Mouse (Mus musculus): ENCODE measurements around the gene Il17c.

Il17c gene

DNA sequence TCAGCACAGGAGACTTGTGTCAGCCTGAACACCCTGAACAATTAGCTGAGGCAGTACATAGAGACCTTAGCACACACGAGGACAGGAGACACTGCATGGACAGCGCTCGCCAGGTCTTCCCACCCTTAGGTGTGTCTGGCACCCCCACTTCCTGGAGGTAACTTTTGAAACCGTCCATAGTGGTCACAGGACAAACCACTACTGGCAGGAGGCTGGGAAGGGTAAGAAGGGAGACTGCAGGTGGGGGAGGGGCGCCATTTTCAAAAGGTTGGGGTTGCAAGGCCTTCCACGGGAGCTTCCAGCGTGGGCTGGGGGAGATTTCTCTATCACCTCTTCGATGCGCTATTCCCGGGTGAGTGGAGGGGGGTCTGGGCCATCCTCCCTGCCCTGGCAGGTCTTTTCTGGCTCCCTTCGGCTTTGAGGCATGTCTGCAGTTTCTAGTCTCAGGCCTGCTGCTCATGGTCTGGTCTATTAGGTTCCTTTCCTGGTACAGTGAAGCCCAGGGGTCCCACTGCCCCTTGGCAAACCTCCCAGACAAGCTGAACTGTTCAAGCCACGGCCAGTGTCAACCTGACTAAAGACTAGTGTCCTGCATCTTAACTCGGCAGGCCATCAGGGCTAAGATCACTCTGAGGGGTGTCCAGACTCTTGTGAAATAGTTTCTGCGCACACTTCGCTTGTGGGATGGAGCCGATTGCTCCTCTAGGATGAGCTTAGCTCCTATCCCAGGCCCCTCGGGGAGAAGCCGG lies 10.0 kb downstream of the Il17c start:
- DNase-seq = peak; percentile 48

DNA sequence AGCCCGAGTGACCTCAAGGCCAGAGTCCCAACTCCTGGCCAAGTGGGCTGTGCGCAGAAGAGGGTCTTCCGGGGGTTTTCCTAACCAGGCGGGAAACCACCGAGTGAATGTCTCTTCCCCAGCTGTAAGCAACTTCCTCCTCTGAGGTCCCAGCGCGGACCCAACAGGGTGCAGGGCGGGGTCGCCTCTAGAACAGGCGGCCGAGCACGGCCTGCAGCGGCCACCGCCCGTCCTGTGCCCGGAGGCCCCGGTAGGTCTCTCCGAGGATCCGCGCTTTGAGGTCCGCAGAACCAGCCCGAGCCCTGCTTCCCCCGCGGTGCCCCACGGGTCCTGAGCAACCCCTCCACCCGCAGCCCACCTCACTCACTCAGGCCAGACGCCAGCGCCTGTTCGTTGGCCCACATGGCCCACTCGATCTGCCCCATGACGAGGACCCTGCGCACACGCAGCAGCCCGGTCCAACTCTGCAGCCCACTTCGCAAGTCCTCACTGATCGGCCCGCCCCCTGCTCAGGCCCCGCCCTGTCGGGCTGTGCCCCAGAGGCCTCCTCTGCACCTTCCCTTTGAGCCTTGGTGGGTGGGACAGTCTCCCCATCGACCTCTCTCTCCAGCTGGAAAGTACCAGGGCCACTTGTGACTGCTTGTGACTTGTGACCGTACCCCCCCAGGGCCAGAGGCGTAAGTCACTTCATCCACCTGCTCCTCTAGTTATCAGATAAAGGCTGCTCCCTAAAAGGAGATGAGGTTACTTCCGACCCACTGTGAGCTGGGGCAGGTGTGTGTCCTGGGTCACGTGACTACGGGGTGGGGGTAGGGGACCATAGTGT lies 10.8 kb downstream of the Il17c start, which contains the start of gene Cyba:
Gene Cyba (minus strand): TSS at position 488 of the 826 bp plus-strand sequence.
- peak; percentile 88 for DNase-seq

DNA sequence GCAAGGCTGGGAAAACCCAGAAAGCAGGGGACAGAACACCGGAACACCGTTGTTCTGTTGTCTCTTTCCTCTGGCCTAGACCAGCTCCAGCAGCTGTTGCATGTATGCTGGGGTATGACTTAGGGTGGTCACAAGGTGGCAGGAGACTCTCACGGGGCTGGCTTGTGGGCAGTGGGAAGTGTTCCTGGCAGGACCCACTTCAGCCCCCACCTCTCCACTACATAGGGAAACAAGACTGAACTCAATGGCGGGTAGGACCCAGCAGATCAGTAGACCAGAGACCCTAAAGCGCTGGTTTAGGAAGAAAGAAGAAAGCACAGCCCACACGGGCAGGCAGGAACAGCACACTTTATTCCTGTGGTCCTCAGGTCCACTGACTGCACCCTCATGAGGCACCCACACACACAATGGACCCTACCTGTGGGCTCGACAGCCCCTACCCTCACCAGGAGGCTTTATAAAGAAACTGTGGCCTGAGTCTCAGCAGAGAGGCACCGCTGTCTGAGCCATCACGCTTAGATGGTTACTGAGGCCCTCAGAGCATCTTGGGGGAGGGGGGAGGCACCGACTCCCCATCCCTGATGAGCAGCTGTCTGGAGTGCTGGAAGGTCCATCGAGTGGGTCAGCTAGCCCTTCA lies 11.6 kb downstream of the Il17c start:
- no peak for DNase-seq

DNA sequence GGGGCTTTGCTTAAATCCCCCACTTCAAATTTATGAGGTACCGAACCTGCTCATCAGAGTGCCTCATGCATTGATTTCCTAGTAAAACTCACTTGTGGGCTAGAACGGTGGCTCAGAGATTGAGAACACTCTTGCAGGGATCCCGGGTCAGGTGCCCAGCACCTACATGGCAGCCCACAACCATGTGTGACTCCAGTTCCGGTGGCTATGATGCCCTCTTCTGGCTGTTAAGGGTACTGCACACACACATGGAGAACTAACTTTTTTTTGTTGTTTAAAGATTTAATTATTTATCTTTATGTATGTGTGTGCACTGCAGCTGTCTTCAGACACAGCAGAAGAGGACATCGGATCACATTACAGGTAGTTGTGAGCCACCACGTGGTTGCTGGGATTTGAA lies 13.6 kb downstream of the Il17c start:
- DNase-seq = no peak

DNA sequence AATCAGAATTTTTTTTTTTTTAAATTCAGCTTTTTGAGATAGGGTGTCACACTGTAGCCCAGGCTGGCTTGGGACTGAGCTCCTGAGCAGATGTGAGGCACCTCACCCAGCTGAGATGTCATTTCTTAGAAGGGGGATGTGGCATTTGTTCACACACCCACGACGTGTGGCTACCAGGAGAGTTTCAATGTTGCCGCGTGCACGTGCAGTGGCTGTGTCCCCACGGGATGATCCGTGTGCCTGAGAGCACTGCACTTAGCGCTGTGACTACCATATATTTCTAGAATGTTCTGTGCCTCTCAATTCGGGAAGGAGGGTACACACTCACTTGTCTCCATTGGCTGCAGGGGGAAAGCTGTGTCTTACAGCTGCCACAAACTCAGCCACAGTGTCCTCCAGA lies 14.3 kb downstream of the Il17c start:
- no peak for DNase-seq

DNA sequence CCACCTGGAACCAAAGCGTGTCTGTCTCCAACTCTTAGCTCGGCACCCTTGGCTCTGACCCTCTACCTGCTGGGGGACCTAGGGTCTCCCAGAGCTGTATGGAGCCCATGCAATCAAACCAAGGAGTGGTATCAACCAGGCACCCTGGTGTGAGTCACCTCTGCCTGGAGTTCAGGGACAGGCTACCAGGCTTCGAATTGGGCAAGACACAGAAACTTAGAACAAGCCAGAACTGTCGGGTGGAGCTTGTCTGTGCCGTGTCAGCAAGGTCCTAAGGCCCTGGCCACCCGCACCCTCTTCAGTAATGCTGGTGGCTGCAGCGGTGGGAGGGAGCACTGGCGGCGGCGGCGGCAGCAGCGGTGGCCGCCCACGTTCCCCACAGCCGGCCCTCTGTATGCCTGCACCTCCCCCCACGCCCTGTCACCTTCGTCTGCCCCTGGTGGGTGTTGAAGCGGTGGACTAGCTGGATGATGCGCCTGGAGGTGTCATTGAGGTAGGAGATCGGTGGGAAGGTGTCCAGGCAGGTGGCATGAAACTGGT lies 14.8 kb downstream of the Il17c start:
- no peak for DNase-seq

DNA sequence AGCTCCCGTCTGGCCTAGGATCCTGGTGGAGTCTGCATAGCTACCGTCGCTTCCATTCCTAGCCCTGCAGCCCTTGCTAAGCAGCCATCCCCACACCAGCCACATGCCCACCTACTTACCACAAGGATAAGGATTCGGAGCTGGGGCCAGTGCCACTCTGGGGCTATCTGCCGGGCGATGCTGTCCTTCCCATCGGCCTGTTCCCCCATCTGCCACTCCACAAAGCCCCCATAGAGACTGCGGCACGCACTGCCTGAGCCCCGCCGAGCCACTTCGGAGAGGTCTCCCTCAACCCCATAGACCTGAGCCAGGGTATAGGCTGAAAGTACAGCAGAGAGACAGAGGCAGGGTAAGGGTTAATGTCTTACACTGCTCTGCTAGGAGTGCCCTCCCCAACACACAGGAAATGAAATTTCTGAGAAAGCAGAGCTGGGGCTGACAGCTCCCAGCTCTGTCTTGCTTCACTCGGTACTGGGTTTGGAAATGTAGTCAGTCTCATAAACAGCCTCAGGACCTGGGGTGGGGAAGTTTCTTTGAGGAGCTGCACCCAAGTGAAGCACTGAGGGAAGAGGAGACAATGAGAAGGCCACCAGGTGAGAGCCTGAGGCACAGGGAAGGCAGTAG lies 16.0 kb downstream of the Il17c start:
- no peak for DNase-seq

DNA sequence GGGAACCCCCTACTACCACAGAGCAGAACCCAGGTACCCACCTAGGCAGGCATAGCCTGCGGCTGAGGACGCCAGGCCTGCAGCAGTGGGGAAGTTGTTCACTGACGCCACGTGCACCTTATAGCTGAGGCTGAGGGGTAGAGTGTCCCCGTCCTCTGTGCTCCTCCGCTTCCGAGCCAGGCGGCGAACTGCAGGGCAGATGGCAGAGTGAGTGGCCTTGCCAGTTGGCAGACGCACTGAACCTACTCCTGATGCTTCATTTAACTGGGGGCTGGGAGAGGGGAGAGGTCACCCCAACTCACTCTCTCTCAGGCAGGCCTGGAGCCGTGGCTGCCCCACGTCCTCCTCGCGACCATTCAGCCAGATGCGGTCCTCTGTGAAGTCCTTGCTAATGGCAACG lies 17.5 kb downstream of the Il17c start:
- no peak for DNase-seq

DNA sequence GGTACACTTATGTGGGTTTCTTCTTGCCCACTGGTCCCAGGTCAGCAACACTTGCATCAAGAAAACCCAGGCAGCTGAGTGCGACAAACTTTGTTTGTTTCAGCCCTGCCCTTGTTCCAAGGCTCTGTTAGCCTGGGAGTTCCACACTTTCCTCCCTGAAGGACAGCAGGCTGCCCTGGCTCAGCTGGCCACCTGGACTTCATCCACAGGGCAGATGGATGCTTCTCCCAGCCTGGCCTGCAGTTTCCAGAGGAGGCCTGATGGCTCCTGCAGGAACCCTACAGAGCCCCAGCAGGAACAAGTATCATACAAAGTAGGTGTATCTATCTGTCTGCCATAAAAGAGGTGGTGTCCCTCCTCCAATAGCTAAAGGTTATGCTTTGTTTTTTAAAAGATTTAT lies 19.5 kb downstream of the Il17c start:
- DNase-seq = no peak

DNA sequence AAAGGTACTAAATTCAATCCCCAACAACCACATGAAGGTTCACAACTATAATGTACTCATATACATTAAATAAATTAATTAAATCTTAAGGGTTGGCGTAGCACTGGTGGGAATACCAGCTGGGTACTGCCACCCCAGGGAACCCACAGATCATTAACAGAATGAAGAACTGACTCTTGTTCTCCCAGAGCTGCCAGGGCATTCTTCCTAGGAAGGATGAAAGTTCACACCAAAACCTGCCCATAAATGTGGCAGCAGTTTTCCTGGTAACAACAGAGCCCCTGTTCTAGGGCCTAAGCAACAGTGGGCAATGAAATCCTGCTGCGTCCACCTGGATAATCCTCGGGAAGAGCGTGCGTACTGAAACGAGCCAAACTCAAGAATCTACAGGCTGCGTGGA lies 20.5 kb downstream of the Il17c start:
- DNase-seq = no peak

DNA sequence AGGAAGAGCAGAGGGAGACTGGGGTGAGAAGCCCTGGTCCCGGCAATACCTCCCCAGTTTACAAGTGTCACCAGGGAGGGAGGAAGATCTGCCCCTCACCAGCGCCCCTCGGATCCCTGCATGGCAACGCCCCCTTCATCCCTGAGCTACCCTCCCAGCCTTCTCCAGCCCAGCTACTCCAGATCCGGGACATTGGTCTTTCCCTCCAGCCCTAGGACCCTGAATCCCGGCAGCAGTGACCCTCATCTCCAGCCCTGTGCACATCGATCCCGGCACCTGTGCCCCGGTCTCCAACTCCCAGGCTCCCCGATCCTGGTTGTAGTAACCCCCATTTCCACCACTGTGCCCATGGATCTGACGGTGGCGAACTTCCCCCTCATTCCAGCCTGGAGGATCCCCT lies 21.0 kb downstream of the Il17c start:
- no peak for DNase-seq

DNA sequence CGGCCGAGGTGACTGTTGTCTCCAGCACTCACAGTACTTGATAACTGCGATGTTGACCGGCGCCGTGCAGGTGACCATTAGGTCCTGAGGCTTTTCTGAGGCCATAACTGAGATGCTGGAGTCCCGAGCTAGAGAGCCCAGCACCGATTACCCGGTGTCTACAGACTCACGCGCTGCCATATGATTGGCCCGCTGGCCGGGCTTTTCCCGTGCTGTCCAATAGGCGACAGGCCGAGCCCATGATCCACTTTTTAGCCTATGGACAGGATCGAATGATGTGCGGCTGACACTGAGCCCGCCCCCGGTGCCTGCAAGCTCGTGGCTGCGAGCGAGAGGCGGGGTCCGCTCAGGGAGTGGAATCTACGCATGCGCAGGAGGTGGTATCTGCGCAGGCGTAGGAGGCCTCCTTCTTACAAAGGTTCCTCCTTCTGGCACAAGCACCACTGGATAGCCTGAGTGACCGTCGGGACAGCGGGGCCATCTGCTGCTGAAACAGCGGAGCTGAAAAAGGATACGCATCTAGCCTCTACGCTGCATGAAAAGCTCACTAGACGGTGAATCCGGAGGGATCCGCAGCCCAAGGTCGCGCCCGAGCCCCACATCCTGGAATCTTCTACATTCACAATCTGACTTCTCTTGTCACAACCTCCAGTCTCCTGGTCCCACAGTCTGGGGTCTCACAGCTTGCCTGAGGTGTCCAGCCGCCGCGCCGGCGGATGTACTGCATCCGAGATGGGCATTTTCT lies 21.6 kb downstream of the Il17c start, which contains the start of gene Mvd:
Gene Mvd (minus strand): TSS at position 161 of the 745 bp plus-strand sequence.
- DNase-seq = peak; percentile 100

DNA sequence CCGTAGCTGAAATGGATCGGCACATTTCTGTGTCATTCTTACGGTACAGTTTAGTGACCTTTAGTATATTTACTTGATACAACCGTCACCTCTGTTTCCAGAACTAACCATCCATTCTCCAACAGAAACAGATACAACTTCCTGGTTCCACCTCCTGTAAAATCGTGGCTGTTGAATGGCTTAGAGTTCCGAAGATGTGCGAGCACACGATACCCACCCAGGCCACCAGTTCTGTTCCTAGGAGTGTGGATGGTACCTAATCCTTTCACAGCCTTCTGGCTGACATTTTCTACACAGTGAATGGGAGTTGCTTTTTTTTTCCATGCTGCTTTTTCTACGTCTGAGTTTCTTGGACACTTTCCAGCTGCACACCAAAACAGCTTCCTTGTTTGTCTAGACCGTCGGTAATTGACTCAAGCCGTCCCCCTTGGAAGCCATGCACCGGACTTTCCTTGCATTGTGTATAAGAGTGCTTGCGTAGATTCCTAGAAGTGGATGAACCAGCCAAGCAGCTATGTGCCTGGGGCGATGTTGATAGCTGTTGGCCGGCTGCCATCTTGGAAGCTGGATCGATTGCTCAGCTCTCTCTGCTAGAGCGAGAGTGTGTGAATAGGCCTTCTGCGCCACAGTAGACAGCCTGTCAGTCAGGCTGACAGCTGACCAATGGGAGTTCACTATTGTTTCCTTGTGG lies 22.4 kb downstream of the Il17c start:
- peak; percentile 91 for DNase-seq

DNA sequence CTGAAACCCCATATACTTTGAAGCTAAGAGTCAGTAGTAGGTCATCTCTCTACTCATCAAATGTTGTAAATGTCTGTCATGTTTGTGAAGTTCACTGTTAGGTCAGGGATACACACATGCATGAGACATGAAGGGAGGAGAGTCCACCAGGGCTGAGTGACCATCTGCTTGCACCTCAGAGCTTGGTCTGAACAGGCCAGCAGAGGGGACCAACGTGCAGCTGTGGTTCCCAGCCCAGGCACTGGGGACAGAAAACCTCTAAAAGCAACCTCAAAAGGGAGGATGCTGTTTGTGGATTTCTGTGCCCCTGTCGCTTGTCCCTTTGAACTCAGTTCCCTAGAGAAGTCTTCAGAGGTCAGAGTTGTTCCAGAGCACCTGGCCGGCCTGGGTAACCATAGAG lies 23.4 kb downstream of the Il17c start:
- no peak for DNase-seq

DNA sequence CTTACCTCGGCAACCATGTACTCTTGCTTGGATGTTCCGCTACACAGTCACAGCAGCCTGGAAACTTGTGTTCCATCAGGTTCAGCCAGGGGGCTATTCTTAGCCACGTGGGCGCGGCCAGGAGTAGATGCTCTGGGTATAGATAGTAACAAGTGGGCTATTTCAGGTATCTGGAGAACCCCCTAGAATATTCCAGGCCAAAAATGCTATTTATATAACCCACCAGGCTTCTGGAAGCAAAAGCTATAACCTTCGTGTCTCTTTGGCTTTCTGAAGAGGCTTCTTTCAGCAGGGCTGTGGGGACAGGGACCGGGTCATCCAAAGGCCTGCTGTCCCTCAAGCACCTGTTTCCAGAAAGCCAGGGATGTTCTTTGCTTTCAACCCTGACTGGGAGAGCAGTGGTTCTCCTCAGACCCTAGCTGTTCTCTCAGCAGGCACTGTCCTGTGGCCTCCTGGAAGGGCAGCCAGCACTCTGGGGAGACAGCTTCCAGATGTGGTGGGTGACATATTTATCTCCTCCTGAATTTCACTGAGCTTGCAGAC lies 29.4 kb downstream of the Il17c start:
- DNase-seq = no peak

DNA sequence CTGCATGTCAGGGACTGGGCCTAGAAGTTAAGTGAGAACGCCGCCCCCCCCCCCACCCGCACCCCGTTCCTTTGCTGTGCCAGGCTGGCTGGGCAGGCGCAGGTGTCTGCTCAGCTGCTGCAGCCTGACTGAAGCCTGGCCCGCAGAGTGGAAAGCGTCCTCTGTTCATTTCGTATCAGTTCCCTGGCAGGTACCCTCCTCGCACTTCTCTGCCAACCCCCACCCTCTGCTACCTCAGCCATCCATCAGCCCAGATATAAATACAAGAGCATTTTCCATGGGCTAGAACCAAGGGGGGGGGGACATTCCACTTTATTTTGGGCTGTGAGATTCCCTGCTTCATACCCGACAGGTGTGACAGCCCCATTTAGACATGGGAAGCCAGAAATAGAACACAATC lies 30.3 kb downstream of the Il17c start:
- no peak for DNase-seq

DNA sequence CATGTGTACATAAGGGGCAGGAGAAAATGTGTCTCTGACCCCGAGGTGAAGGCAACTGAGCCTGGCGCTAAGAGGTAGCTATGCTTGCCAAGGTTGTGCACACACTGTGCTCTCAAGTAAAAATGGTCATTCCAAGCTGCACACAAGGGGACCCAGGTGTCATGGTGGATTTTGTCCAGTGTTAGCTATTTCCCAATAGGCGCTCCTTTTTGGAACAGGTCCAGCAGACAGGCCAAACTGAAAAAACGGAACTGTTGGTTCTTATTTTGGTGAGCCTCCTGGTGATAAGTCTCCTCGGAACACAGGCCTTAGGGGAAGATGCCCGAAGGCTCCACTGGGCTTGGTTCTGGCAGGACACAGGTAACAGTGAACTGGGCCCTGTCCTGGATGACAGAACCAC lies 32.6 kb downstream of the Il17c start:
- DNase-seq = no peak

DNA sequence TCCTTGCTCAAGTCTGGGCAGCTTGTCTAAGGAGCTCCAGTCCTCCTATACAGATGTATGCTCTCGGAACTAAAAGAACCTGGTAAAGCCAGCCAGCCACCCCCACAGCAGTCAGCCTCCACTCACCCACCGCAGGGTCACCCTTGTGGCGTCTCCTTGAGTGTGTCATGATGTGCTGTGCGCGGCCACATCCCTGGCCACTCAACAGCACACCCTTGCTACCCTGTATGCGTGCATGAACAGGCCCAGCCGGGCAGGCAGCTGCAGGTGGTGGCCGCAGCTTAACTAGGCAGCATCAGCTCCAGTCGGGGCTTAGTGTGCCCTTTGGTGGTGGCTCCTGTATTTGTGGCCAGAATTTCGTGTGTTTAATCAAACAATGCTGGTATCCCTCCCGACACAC lies 35.4 kb downstream of the Il17c start:
- no peak for DNase-seq

DNA sequence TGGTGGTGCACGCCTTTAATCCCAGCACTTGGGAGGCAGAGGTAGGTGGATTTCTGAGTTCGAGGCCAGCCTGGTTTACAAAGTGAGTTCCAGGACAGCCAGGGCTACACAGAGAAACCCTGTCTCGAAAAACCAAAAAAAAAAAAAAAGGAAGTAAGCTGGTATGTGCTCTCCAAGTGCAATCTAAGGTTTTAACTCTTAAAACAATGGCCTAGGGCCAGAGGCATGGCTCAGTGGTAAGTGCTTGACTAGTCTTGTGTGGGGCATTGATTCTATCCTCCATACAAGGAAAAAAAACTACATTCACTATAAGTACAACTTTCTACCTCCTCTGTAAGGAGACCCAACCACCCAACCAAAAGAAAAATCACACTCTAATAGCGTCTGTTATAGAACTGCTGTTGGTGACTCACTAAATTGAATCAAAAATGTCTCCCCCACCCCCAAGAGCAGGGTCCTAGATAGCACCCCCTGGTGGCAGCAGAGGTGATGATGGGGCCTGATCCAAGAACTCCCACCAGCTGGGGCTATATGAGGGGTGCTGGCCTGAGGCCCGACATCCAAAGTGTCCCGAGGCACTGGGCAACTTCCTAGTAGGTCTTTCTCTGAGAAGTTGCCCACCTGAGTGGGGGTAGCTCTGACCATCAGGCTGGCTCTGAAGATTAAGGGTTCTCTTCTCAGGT lies 37.5 kb downstream of the Il17c start:
- no peak for DNase-seq

DNA sequence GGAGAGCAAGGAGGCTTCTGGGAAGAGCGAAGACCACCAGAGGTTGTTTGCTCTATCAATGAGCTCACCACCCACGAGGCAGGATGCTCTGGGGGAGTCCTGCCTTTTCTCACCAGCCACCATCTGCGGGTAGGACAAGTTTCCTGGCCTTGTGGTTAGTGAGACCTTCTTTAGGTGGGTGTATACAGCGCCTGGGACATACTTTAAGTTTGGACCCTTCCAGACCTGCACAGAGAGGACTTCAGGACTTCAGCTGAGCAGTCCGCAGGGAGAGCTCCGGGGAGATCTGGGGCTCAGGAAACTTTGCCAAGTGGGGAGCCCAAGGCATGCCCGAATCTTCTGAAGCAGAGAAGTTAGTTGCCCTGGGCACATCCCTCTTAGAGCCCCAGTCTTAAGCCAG lies 38.2 kb downstream of the Il17c start:
- no peak for DNase-seq

Measured in kidney, postnatal 14 days (tissue).